ENCODE assay signal across 8 mouse cellular contexts in genomic region chr9:23035901-23036610, GRCm38 (mm10).
A peak's percentile ranks its signal among the peaks of the same experiment; 100 is the strongest.
DNase-seq lines count a peak whose midpoint lies in the region; ATAC-seq lines count a peak whose summit lies in the region.

No protein-coding gene starts in this region.

- DNase-seq in gastrocnemius, postnatal 10 days: peak; percentile 14
- DNase-seq in gastrocnemius, adult 18-20 months (ENCODE audit: low spot score): no peak
- DNase-seq in embryo, embryonic 11 days: peak; percentile 47
- DNase-seq in heart, postnatal 4 days: peak; percentile 44
- peak; percentile 48 for DNase-seq in limb, embryonic 10.5 days (ENCODE audit: low spot score)
- DNase-seq in thymus, postnatal 25 days: no peak
- DNase-seq in gastrocnemius, postnatal 4 days (ENCODE audit: low spot score in 2 of 2): no peak

- no peaks in the 10 kb centered on the region for H3K36me3 ChIP-seq in limb, embryonic 10.5 days
- H3K36me3 ChIP-seq in stomach, embryonic 15.5 days: no peaks in the 10 kb centered on the region

- H3K9ac ChIP-seq in stomach, embryonic 15.5 days: no peak overlapping the region

- ATAC-seq in stomach, embryonic 15.5 days (ENCODE audit: insufficient read depth, low FRiP score, low read depth): no peak

- H3K9me3 ChIP-seq in limb, embryonic 10.5 days (replicated peaks): no peaks in the 10 kb centered on the region
- no peaks in the 10 kb centered on the region for H3K9me3 ChIP-seq in stomach, embryonic 15.5 days

- H3K4me2 ChIP-seq in stomach, embryonic 15.5 days: peak overlapping the region; percentile 56

- H3K4me1 ChIP-seq in limb, embryonic 10.5 days: peaks cover 56% of the 10 kb centered on the region
- H3K4me1 ChIP-seq in stomach, embryonic 15.5 days: peaks cover 9% of the 10 kb centered on the region; the same call in 1 of the 2 replicates

- peaks cover 42% of the 10 kb centered on the region for H3K27me3 ChIP-seq in limb, embryonic 10.5 days (ENCODE audit: low read depth, poor library complexity, severe bottlenecking)
- H3K27me3 ChIP-seq in stomach, embryonic 15.5 days (replicated peaks): no peaks in the 10 kb centered on the region

- H3K4me3 ChIP-seq in limb, embryonic 10.5 days: peak overlapping the region; percentile 39
- H3K4me3 ChIP-seq in stomach, embryonic 15.5 days (replicated peaks): peak overlapping the region; percentile 7; the same call in 1 of the 2 replicates

- H3K27ac ChIP-seq in limb, embryonic 10.5 days: peak overlapping the region; percentile 74
- H3K27ac ChIP-seq in stomach, embryonic 15.5 days: no peak overlapping the region

- WGBS in limb, embryonic 10.5 days: 7% methylated on average over 16 of the region's 16 CpGs
- WGBS in stomach, embryonic 15.5 days: 11% methylated on average over 16 of the region's 16 CpGs

Comparison
In these comparisons a context has a peak if more than half of its experiments do, and no peak if none do; other contexts are left out.
1. DNase-seq: peak in gastrocnemius, postnatal 10 days (single experiment), embryo, embryonic 11 days (single experiment), heart, postnatal 4 days (single experiment) and limb, embryonic 10.5 days (single experiment); none in gastrocnemius, adult 18-20 months (single experiment), thymus, postnatal 25 days (single experiment) and gastrocnemius, postnatal 4 days (0 of 2).